Mouse (Mus musculus): Measurements from ENCODE around the gene Cdk12. TPM values are rescaled to one million over a fixed set of nuclear protein-coding genes. Genes with fewer than 3 reads are reported as not detected.
A peak's percentile ranks its signal among the peaks of the same experiment; 100 is the strongest.
"Not testable (repeated sequence)": the region's sequence is repeated elsewhere in the genome, so short reads cannot be mapped to it uniquely, and the experiment has no call there.

The Cdk12 gene
- polyA plus RNA-seq (2014; fragmentation: Nextera tagmentation; extraction: Ambion mirVana) = 16.1 and 18.2 TPM in 2 replicates

GRCm38 (mm10) chr11:98202641-98203350 is at the start of gene Cdk12:
Gene Cdk12, plus strand, starts transcription at chr11:98203059.
- DNase-seq (ENCODE audit: low spot score) = peak; percentile 99
- peak within 1 kb of the TSS; percentile 89 for H3K4me2 ChIP-seq (ENCODE audit: low read depth, low read length, severe bottlenecking)
- no peaks in the 10 kb centered on the region for H3K36me3 ChIP-seq (ENCODE audit: control insufficient read depth, insufficient read depth, low read length)
- no peaks in the 10 kb centered on the region for H3K9me3 ChIP-seq (ENCODE audit: control insufficient read depth, low read length)
- H3K27me3 ChIP-seq (ENCODE audit: control insufficient read depth, insufficient read depth, low read length) = no peaks in the 10 kb centered on the region
- ATAC-seq (replicated peaks; ENCODE audit: low FRiP score) = peak; percentile 89
- under 1% methylated on average over 56 of the region's 63 CpGs for WGBS
- H3K27ac ChIP-seq (ENCODE audit: low read depth, low read length) = peak within 1 kb of the TSS; percentile 99
- peak within 1 kb of the TSS; percentile 98 for H3K9ac ChIP-seq (ENCODE audit: low read length)
- peaks cover 3% of the 10 kb centered on the region; the same call in 1 of the 2 replicates for H3K4me1 ChIP-seq (replicated peaks; ENCODE audit: control insufficient read depth, insufficient read depth, low read length)
- peak within 1 kb of the TSS; percentile 91 for H3K4me3 ChIP-seq (ENCODE audit: low read depth, low read length)

- DNase-seq (ENCODE audit: low spot score) = no peak
- Histone ChIP-seq H3K27ac (ENCODE audit: low read depth, low read length) (no peak overlapping the region), H3K4me1 (replicated peaks; ENCODE audit: control insufficient read depth, insufficient read depth, low read length) (no peaks in the 10 kb centered on the region), H3K36me3 (ENCODE audit: control insufficient read depth, insufficient read depth, low read length) (peaks cover 16% of the 10 kb centered on the region; the same call in 1 of the 2 replicates), H3K4me3 (ENCODE audit: low read depth, low read length) (no peak overlapping the region), H3K27me3 (ENCODE audit: control insufficient read depth, insufficient read depth, low read length) (no peaks in the 10 kb centered on the region), H3K9me3 (ENCODE audit: control insufficient read depth, low read length) (no peaks in the 10 kb centered on the region), H3K9ac (ENCODE audit: low read length) (no peak overlapping the region), H3K4me2 (ENCODE audit: low read depth, low read length, severe bottlenecking) (no peak overlapping the region)
- no peak for ATAC-seq (replicated peaks; ENCODE audit: low FRiP score)
- WGBS = 88% methylated on average over 6 of the region's 6 CpGs
Observed at GRCm38 (mm10) chr11:98155094-98155493, 47.8 kb upstream of the Cdk12 start.

GRCm38 (mm10) chr11:98168400-98168799 is 34.5 kb upstream of the Cdk12 start:
- H3K9me3 ChIP-seq (ENCODE audit: control insufficient read depth, low read length) = no peaks in the 10 kb centered on the region
- no peak overlapping the region for H3K9ac ChIP-seq (ENCODE audit: low read length)
- peaks cover 10% of the 10 kb centered on the region; the same call in 1 of the 2 replicates for H3K36me3 ChIP-seq (ENCODE audit: control insufficient read depth, insufficient read depth, low read length)
- no peak overlapping the region for H3K27ac ChIP-seq (ENCODE audit: low read depth, low read length)
- ATAC-seq (replicated peaks; ENCODE audit: low FRiP score) = no peak
- no peaks in the 10 kb centered on the region for H3K27me3 ChIP-seq (ENCODE audit: control insufficient read depth, insufficient read depth, low read length)
- no peak for DNase-seq (ENCODE audit: low spot score)
- H3K4me3 ChIP-seq (ENCODE audit: low read depth, low read length) = no peak overlapping the region
- no peak overlapping the region for H3K4me2 ChIP-seq (ENCODE audit: low read depth, low read length, severe bottlenecking)
- WGBS = 86% methylated on average over 1 of the region's 1 CpGs
- H3K4me1 ChIP-seq (replicated peaks; ENCODE audit: control insufficient read depth, insufficient read depth, low read length) = no peaks in the 10 kb centered on the region

GRCm38 (mm10) chr11:98182149-98182548 is 20.7 kb upstream of the Cdk12 start:
- peaks cover 12% of the 10 kb centered on the region for H3K36me3 ChIP-seq (ENCODE audit: control insufficient read depth, insufficient read depth, low read length)
- DNase-seq (ENCODE audit: low spot score); H3K9me3 ChIP-seq (ENCODE audit: control insufficient read depth, low read length); H3K27ac ChIP-seq (ENCODE audit: low read depth, low read length); ATAC-seq (replicated peaks; ENCODE audit: low FRiP score); H3K9ac ChIP-seq (ENCODE audit: low read length); H3K4me2 ChIP-seq (ENCODE audit: low read depth, low read length, severe bottlenecking); H3K27me3 ChIP-seq (ENCODE audit: control insufficient read depth, insufficient read depth, low read length); H3K4me3 ChIP-seq (ENCODE audit: low read depth, low read length); H3K4me1 ChIP-seq (replicated peaks; ENCODE audit: control insufficient read depth, insufficient read depth, low read length): not testable (repeated sequence)
- 94% methylated on average over 3 of the region's 3 CpGs for WGBS

GRCm38 (mm10) chr11:98187640-98188395 is 15.0 kb upstream of the Cdk12 start:
- no peak for DNase-seq (ENCODE audit: low spot score)
- 88% methylated on average over 9 of the region's 9 CpGs for WGBS
- Histone ChIP-seq H3K27ac (ENCODE audit: low read depth, low read length) (no peak overlapping the region), H3K9ac (ENCODE audit: low read length) (no peak overlapping the region), H3K4me3 (ENCODE audit: low read depth, low read length) (no peak overlapping the region), H3K4me2 (ENCODE audit: low read depth, low read length, severe bottlenecking) (no peak overlapping the region), H3K36me3 (ENCODE audit: control insufficient read depth, insufficient read depth, low read length) (peaks cover 14% of the 10 kb centered on the region), H3K9me3 (ENCODE audit: control insufficient read depth, low read length) (no peaks in the 10 kb centered on the region), H3K4me1 (replicated peaks; ENCODE audit: control insufficient read depth, insufficient read depth, low read length) (peaks cover 5% of the 10 kb centered on the region; the same call in 1 of the 2 replicates), H3K27me3 (ENCODE audit: control insufficient read depth, insufficient read depth, low read length) (no peaks in the 10 kb centered on the region)
- no peak for ATAC-seq (replicated peaks; ENCODE audit: low FRiP score)

GRCm38 (mm10) chr11:98190820-98191219 is 12.0 kb upstream of the Cdk12 start:
- Histone ChIP-seq H3K9ac (ENCODE audit: low read length) (no peak overlapping the region), H3K9me3 (ENCODE audit: control insufficient read depth, low read length) (no peaks in the 10 kb centered on the region), H3K27ac (ENCODE audit: low read depth, low read length) (no peak overlapping the region), H3K27me3 (ENCODE audit: control insufficient read depth, insufficient read depth, low read length) (no peaks in the 10 kb centered on the region), H3K4me3 (ENCODE audit: low read depth, low read length) (no peak overlapping the region), H3K4me1 (replicated peaks; ENCODE audit: control insufficient read depth, insufficient read depth, low read length) (peaks cover 5% of the 10 kb centered on the region), H3K36me3 (ENCODE audit: control insufficient read depth, insufficient read depth, low read length) (peaks cover 4% of the 10 kb centered on the region), H3K4me2 (ENCODE audit: low read depth, low read length, severe bottlenecking) (no peak overlapping the region)
- no peak for DNase-seq (ENCODE audit: low spot score)
- WGBS = 93% methylated on average over 5 of the region's 5 CpGs
- ATAC-seq (replicated peaks; ENCODE audit: low FRiP score) = no peak

- peak within 1 kb of the TSS; percentile 79 for H3K27ac ChIP-seq (ENCODE audit: low read depth, low read length)
- WGBS = under 1% methylated on average over 51 of the region's 53 CpGs
- H3K27me3 ChIP-seq (ENCODE audit: control insufficient read depth, insufficient read depth, low read length) = no peaks in the 10 kb centered on the region
- H3K36me3 ChIP-seq (ENCODE audit: control insufficient read depth, insufficient read depth, low read length) = peaks cover 2% of the 10 kb centered on the region
- peaks cover 5% of the 10 kb centered on the region for H3K4me1 ChIP-seq (replicated peaks; ENCODE audit: control insufficient read depth, insufficient read depth, low read length)
- H3K9ac ChIP-seq (ENCODE audit: low read length) = peak within 1 kb of the TSS; percentile 92
- no peaks in the 10 kb centered on the region for H3K9me3 ChIP-seq (ENCODE audit: control insufficient read depth, low read length)
- ATAC-seq (replicated peaks; ENCODE audit: low FRiP score) (peak; percentile 92), DNase-seq (ENCODE audit: low spot score) (peak; percentile 95)
- H3K4me2 ChIP-seq (ENCODE audit: low read depth, low read length, severe bottlenecking) = peak within 1 kb of the TSS; percentile 79
- peak within 1 kb of the TSS; percentile 92 for H3K4me3 ChIP-seq (ENCODE audit: low read depth, low read length)
Observed at GRCm38 (mm10) chr11:98192901-98193805, 9.7 kb upstream of the Cdk12 start, which contains the start of gene Med1. Gene Med1, minus strand, starts transcription at chr11:98193293.
